Mouse (Mus musculus): ENCODE measurements around the gene Ctdsp2. TPM values are rescaled to one million over a fixed set of nuclear protein-coding genes. Genes with fewer than 3 reads are reported as not detected.
A peak's percentile ranks its signal among the peaks of the same experiment; 100 is the strongest.

The Ctdsp2 gene
- total RNA-seq, 2 experiments from 2014 or later = 83.8 to 94.3 TPM

GRCm38 (mm10) chr10:126962966-126963330 lies 15.6 kb upstream of the Ctdsp2 start:
- peak; percentile 57 to 66 for DNase-seq

- DNase-seq = no peak
Measured at GRCm38 (mm10) chr10:126963821-126964220, 14.7 kb upstream of the Ctdsp2 start.

- DNase-seq = no peak
Measured at GRCm38 (mm10) chr10:126971363-126972050, 7.0 kb upstream of the Ctdsp2 start.

GRCm38 (mm10) chr10:126972051-126972725 lies 6.3 kb upstream of the Ctdsp2 start:
- DNase-seq = peak; percentile 68 to 84

- DNase-seq = no peak
Measured at GRCm38 (mm10) chr10:126972988-126973387, 5.5 kb upstream of the Ctdsp2 start.

- DNase-seq = no peak
Measured at GRCm38 (mm10) chr10:126975706-126976105, 2.8 kb upstream of the Ctdsp2 start.

GRCm38 (mm10) chr10:126977076-126977475 lies 1.4 kb upstream of the Ctdsp2 start:
- no peak for DNase-seq

GRCm38 (mm10) chr10:126979121-126979635 lies 661 bp downstream of the Ctdsp2 start:
- peak; percentile 74 to 78 for DNase-seq

GRCm38 (mm10) chr10:126979636-126980151 lies 1.2 kb downstream of the Ctdsp2 start:
- DNase-seq = peak; percentile 54 to 70

- peak; percentile 55 to 75 for DNase-seq
Measured at GRCm38 (mm10) chr10:126980221-126980932, 1.9 kb downstream of the Ctdsp2 start.

- no peak for DNase-seq
Measured at GRCm38 (mm10) chr10:126980933-126981530, 2.5 kb downstream of the Ctdsp2 start.

- DNase-seq = peak in 1 of 2 experiments; percentile 47
Measured at GRCm38 (mm10) chr10:126981746-126982145, 3.2 kb downstream of the Ctdsp2 start.

GRCm38 (mm10) chr10:126983193-126983725 lies 4.7 kb downstream of the Ctdsp2 start:
- DNase-seq = peak in 1 of 2 experiments; percentile 51

- peak; percentile 56 to 72 for DNase-seq
Measured at GRCm38 (mm10) chr10:126984189-126985004, 5.9 kb downstream of the Ctdsp2 start.

- DNase-seq = no peak
Measured at GRCm38 (mm10) chr10:126985127-126985526, 6.6 kb downstream of the Ctdsp2 start.

- no peak for DNase-seq
Measured at GRCm38 (mm10) chr10:126985579-126985978, 7.1 kb downstream of the Ctdsp2 start.

GRCm38 (mm10) chr10:126986541-126986961 lies 8.0 kb downstream of the Ctdsp2 start:
- peak; percentile 94 to 96 for DNase-seq

- DNase-seq = no peak
Measured at GRCm38 (mm10) chr10:126987183-126988118, 8.9 kb downstream of the Ctdsp2 start.

- peak in 1 of 2 experiments; percentile 11 for DNase-seq
Measured at GRCm38 (mm10) chr10:126988513-126989165, 10.1 kb downstream of the Ctdsp2 start.

Data from heart, adult 18-20 months (tissue).